Mouse (Mus musculus) C2C12 (cell line): ENCODE results near the gene Isl1.

Experiments
- CEBPB ChIP-seq: IDR thresholded peaks from one replicate; pipeline ENCODE4 v1.6.1; 2011; ENCODE audit warnings: low read depth, mild to moderate bottlenecking, control low read depth, moderate library complexity
- CTCF ChIP-seq: IDR thresholded peaks from one replicate; pipeline ENCODE4 v1.5.1; 2011; ENCODE audit not compliant: control insufficient read depth, insufficient read depth, insufficient read length
- FOSL1 ChIP-seq: IDR thresholded peaks from one replicate; pipeline ENCODE4 v1.8.0; 2011; ENCODE audit warnings: mild to moderate bottlenecking, low read length; ENCODE audit not compliant: poor library complexity, insufficient read depth, severe bottlenecking
- MAX ChIP-seq: IDR thresholded peaks from one replicate; pipeline ENCODE4 v1.6.1; 2011; ENCODE audit warnings: mild to moderate bottlenecking, control low read depth
- MYOD1 ChIP-seq: IDR thresholded peaks from one replicate; pipeline ENCODE4 v1.6.1; 2011; ENCODE audit warnings: low read depth; ENCODE audit not compliant: control insufficient read depth, insufficient read length
- MYOG ChIP-seq: IDR thresholded peaks from one replicate; pipeline ENCODE4 v1.6.1; 2011; ENCODE audit not compliant: control insufficient read depth, insufficient read length; ENCODE audit errors: extremely low read depth
- USF1 ChIP-seq: IDR thresholded peaks from one replicate; pipeline ENCODE4 v1.6.1; 2011; ENCODE audit warnings: low read depth, mild to moderate bottlenecking, control low read depth, moderate library complexity

DNA sequence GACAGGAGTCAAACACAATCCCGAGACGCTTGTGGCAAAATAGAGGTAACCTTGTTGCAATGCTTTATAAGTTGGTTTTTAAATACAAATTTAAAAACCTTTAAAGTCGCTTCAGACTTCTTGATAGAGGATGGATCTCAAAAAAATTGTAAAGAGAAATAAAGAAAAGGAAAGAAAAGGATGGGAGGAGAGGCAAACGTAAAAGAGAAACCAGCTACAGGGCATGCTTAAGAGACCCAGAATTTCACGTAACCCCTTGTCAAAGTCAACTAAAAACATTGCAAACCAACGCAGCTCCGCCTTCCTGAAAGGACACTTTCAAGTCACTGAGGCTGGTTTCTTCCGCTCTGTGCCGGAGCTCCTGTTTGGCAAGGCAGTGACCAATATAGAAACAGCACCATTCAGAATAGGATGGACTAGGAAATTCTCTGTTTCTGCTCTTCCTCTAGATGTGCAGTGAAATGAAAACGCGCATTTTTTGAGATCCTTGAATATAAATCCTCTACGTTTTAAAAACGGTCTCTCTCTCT, 10.8 kb downstream of the Isl1 start:
- TF ChIP-seq CTCF (no peak), FOSL1 (no peak), USF1 (no peak), MYOD1 (no peak), CEBPB (no peak), MAX (no peak), MYOG (no peak)
